Mouse (Mus musculus): ENCODE data around the gene Hecw2. TPM values are rescaled to one million over a fixed set of nuclear protein-coding genes. Genes with fewer than 3 reads are reported as not detected.

Gene Hecw2
- total RNA-seq, 2 experiments from 2014 or later = 4.4 to 5.5 TPM

GRCm38 (mm10) chr1:53838182-53838859, 356.6 kb downstream of the Hecw2 start:
- DNase-seq (ENCODE audit: low spot score) = no peak

GRCm38 (mm10) chr1:53830286-53830685, 364.7 kb downstream of the Hecw2 start:
- no peak for DNase-seq (ENCODE audit: low spot score)

GRCm38 (mm10) chr1:53829089-53829488, 365.9 kb downstream of the Hecw2 start:
- no peak for DNase-seq (ENCODE audit: low spot score)

- no peak for DNase-seq (ENCODE audit: low spot score)
Measured at GRCm38 (mm10) chr1:53824446-53825337, 370.3 kb downstream of the Hecw2 start.

GRCm38 (mm10) chr1:53823687-53824445, 371.1 kb downstream of the Hecw2 start:
- DNase-seq (ENCODE audit: low spot score) = peak; percentile 34

- DNase-seq (ENCODE audit: low spot score) = no peak
Measured at GRCm38 (mm10) chr1:53821983-53822382, 373.0 kb downstream of the Hecw2 start.

GRCm38 (mm10) chr1:53820041-53820632, 374.8 kb downstream of the Hecw2 start:
- DNase-seq (ENCODE audit: low spot score) = no peak

GRCm38 (mm10) chr1:53818072-53818862, 376.7 kb downstream of the Hecw2 start:
- DNase-seq (ENCODE audit: low spot score) = no peak

GRCm38 (mm10) chr1:53816353-53816752, 378.6 kb downstream of the Hecw2 start:
- no peak for DNase-seq (ENCODE audit: low spot score)

- no peak for DNase-seq (ENCODE audit: low spot score)
Measured at GRCm38 (mm10) chr1:53814077-53814705, 380.8 kb downstream of the Hecw2 start.

GRCm38 (mm10) chr1:53811919-53812318, 383.0 kb downstream of the Hecw2 start:
- DNase-seq (ENCODE audit: low spot score) = no peak

GRCm38 (mm10) chr1:53808229-53808628, 386.7 kb downstream of the Hecw2 start:
- DNase-seq (ENCODE audit: low spot score) = no peak

- no peak for DNase-seq (ENCODE audit: low spot score)
Measured at GRCm38 (mm10) chr1:53797811-53798210, 397.2 kb downstream of the Hecw2 start.

- no peak for DNase-seq (ENCODE audit: low spot score)
Measured at GRCm38 (mm10) chr1:53797074-53797473, 397.9 kb downstream of the Hecw2 start.

- no peak for DNase-seq (ENCODE audit: low spot score)
Measured at GRCm38 (mm10) chr1:53796271-53796670, 398.7 kb downstream of the Hecw2 start.

- no peak for DNase-seq (ENCODE audit: low spot score)
Measured at GRCm38 (mm10) chr1:53795591-53795990, 399.4 kb downstream of the Hecw2 start.

- DNase-seq (ENCODE audit: low spot score) = no peak
Measured at GRCm38 (mm10) chr1:53795081-53795480, 399.9 kb downstream of the Hecw2 start.

- no peak for DNase-seq (ENCODE audit: low spot score)
Measured at GRCm38 (mm10) chr1:53794279-53794678, 400.7 kb downstream of the Hecw2 start.

- no peak for DNase-seq (ENCODE audit: low spot score)
Measured at GRCm38 (mm10) chr1:53791343-53791742, 403.6 kb downstream of the Hecw2 start.

GRCm38 (mm10) chr1:53784721-53785418, 410.1 kb downstream of the Hecw2 start, which contains the start of gene Stk17b:
Stk17b (minus strand) TSS chr1:53785224.
- DNase-seq (ENCODE audit: low spot score) = peak; percentile 91
